Mouse (Mus musculus) MN1 (cell line): Measurements from ENCODE around the gene Wasf1.

Experiments used
- DNase-seq: peaks from one replicate; pipeline ENCODE4 v3.0.0-alpha.2; 2016; ENCODE audit warnings: low spot score

The Wasf1 gene

GRCm38 (mm10) chr10:40895765-40896164 lies 12.5 kb downstream of the Wasf1 start:
- no peak for DNase-seq

- DNase-seq = no peak
These were observed 13.4 kb downstream of the Wasf1 start for GRCm38 (mm10) chr10:40896656-40897055.

GRCm38 (mm10) chr10:40901786-40902185 lies 18.5 kb downstream of the Wasf1 start:
- DNase-seq = peak; percentile 32

GRCm38 (mm10) chr10:40906131-40906530 lies 22.9 kb downstream of the Wasf1 start:
- DNase-seq = no peak

GRCm38 (mm10) chr10:40906802-40907201 lies 23.5 kb downstream of the Wasf1 start:
- peak; percentile 71 for DNase-seq

GRCm38 (mm10) chr10:40908580-40908979 lies 25.3 kb downstream of the Wasf1 start:
- DNase-seq = peak; percentile 49

GRCm38 (mm10) chr10:40910811-40911210 lies 27.5 kb downstream of the Wasf1 start:
- no peak for DNase-seq

- DNase-seq = no peak
These were observed 32.0 kb downstream of the Wasf1 start for GRCm38 (mm10) chr10:40915240-40915639.

- DNase-seq = no peak
These were observed 35.6 kb downstream of the Wasf1 start for GRCm38 (mm10) chr10:40918669-40919440.

- no peak for DNase-seq
These were observed 36.2 kb downstream of the Wasf1 start for GRCm38 (mm10) chr10:40919464-40919863.

GRCm38 (mm10) chr10:40932995-40933394 lies 49.7 kb downstream of the Wasf1 start:
- no peak for DNase-seq

GRCm38 (mm10) chr10:40936160-40936726 lies 53.0 kb downstream of the Wasf1 start:
- DNase-seq = no peak

- no peak for DNase-seq
These were observed 54.3 kb downstream of the Wasf1 start for GRCm38 (mm10) chr10:40937569-40937968.

GRCm38 (mm10) chr10:40942688-40943087 lies 59.4 kb downstream of the Wasf1 start:
- no peak for DNase-seq

GRCm38 (mm10) chr10:40950176-40950575 lies 66.9 kb downstream of the Wasf1 start:
- DNase-seq = no peak

GRCm38 (mm10) chr10:40956206-40956605 lies 72.9 kb downstream of the Wasf1 start:
- no peak for DNase-seq

GRCm38 (mm10) chr10:40961365-40961764 lies 78.1 kb downstream of the Wasf1 start:
- no peak for DNase-seq

- no peak for DNase-seq
These were observed 78.7 kb downstream of the Wasf1 start for GRCm38 (mm10) chr10:40962008-40962407.

- DNase-seq = no peak
These were observed 81.3 kb downstream of the Wasf1 start for GRCm38 (mm10) chr10:40964546-40964945.

GRCm38 (mm10) chr10:40968551-40968950 lies 85.3 kb downstream of the Wasf1 start:
- no peak for DNase-seq

- DNase-seq = peak; percentile 68
These were observed 86.2 kb downstream of the Wasf1 start for GRCm38 (mm10) chr10:40969372-40970033.

- DNase-seq = peak; percentile 53
These were observed 87.4 kb downstream of the Wasf1 start for GRCm38 (mm10) chr10:40970601-40971245.

- no peak for DNase-seq
These were observed 88.0 kb downstream of the Wasf1 start for GRCm38 (mm10) chr10:40971256-40971655.
